Mouse (Mus musculus) MEL (cell line): ENCODE data around the gene Iqch. TPM values are rescaled to one million over a fixed set of nuclear protein-coding genes. Genes with fewer than 3 reads are reported as not detected.

Experiments used
- DNase-seq: peaks from one replicate; pipeline ENCODE4 v3.0.0; 2011; ENCODE audit warnings: low read depth, low spot score
- H3K27ac ChIP-seq: 2 replicates; pipeline ENCODE4 v1.5.1; 2012; ENCODE audit warnings: low read depth, mild to moderate bottlenecking, control low read depth, low read length, moderate library complexity; ENCODE audit not compliant: control insufficient read depth
- H3K27me3 ChIP-seq, 2 experiments: fragments of 150-350 bp in 1 of 2; sonication (generic) in 1 of 2; 2 replicates each; pipeline ENCODE4 v1.6.1; 2012; ENCODE audit warnings: low read length in 2 of 2, mild to moderate bottlenecking in 2 of 2, improper control_type of control experiment in 1 of 2, moderate library complexity in 1 of 2; ENCODE audit not compliant: insufficient read depth in 2 of 2, control insufficient read depth in 1 of 2
- H3K36me3 ChIP-seq, 2 experiments: 2 replicates each; pipeline ENCODE4 v1.6.1; 2012 to 2014; ENCODE audit warnings: low read length in 2 of 2, improper control_type of control experiment in 1 of 2, inconsistent platforms in 1 of 2, mild to moderate bottlenecking in 1 of 2; ENCODE audit not compliant: insufficient read depth in 2 of 2, control insufficient read depth in 1 of 2
- H3K4me1 ChIP-seq, 2 experiments: fragments of 150-350 bp in 1 of 2; sonication (generic) in 1 of 2; 2 replicates each; pipeline ENCODE4 v1.6.1; 2012; ENCODE audit warnings: low read length in 2 of 2, improper control_type of control experiment in 1 of 2, mild to moderate bottlenecking in 1 of 2; ENCODE audit not compliant: insufficient read depth in 2 of 2, control insufficient read depth in 1 of 2
- H3K4me3 ChIP-seq, 2 experiments: fragments of 150-350 bp in 1 of 2; sonication (generic) in 1 of 2; 2 replicates each; pipeline ENCODE4 v1.5.1; 2012; ENCODE audit warnings: low read depth in 2 of 2, low read length in 2 of 2, mild to moderate bottlenecking in 2 of 2, moderate library complexity in 2 of 2, control low read depth in 1 of 2, improper control_type of control experiment in 1 of 2; ENCODE audit not compliant: control insufficient read depth in 1 of 2, insufficient read depth in 1 of 2
- H3K79me2 ChIP-seq: 2 replicates; pipeline ENCODE4 v1.6.1; 2012; ENCODE audit warnings: mild to moderate bottlenecking, low read length, moderate library complexity; ENCODE audit not compliant: control insufficient read depth, poor library complexity, insufficient read depth
- H3K9ac ChIP-seq: 2 replicates; pipeline ENCODE4 v1.6.1; 2012; ENCODE audit warnings: low read depth, mild to moderate bottlenecking, control low read depth, low read length, moderate library complexity; ENCODE audit not compliant: control insufficient read depth, poor library complexity, severe bottlenecking
- H3K9me3 ChIP-seq: fragments of 150-350 bp; sonication (generic); replicated peaks from 2 replicates; pipeline ENCODE4 v1.6.1; 2012; ENCODE audit warnings: mild to moderate bottlenecking, low read length, improper control_type of control experiment, moderate library complexity; ENCODE audit not compliant: insufficient read depth
- BHLHE40 ChIP-seq: IDR thresholded peaks from 2 replicates; pipeline ENCODE4 v1.6.1; 2012; ENCODE audit warnings: low read depth, mild to moderate bottlenecking, inconsistent platforms, low read length, improper control_type of control experiment, borderline replicate concordance
- CHD1 ChIP-seq: IDR thresholded peaks from 2 replicates; pipeline ENCODE4 v1.6.1; 2012; ENCODE audit warnings: low read depth, mild to moderate bottlenecking, inconsistent platforms, low read length, improper control_type of control experiment
- CTCF ChIP-seq, 3 experiments: IDR thresholded peaks in 2 of 3; conservative IDR thresholded peaks in 1 of 3; 2 replicates each; pipeline ENCODE4 v1.5.1; 2011 to 2012; ENCODE audit warnings: low read length in 3 of 3, low read depth in 2 of 3, mild to moderate bottlenecking in 2 of 3, improper control_type of control experiment in 1 of 3, inconsistent platforms in 1 of 3, mixed read lengths in 1 of 3, moderate library complexity in 1 of 3; ENCODE audit not compliant: control insufficient read depth in 1 of 3, insufficient read depth in 1 of 3, poor library complexity in 1 of 3, severe bottlenecking in 1 of 3
- E2F4 ChIP-seq: IDR thresholded peaks from 2 replicates; pipeline ENCODE4 v1.6.1; 2011; ENCODE audit warnings: low read depth, low read length, improper control_type of control experiment, borderline replicate concordance
- EP300 ChIP-seq, 2 experiments: IDR thresholded peaks; 2 replicates each; pipeline ENCODE4 v1.6.1; 2011; ENCODE audit warnings: improper control_type of control experiment in 2 of 2, low read length in 2 of 2, low read depth in 1 of 2, mild to moderate bottlenecking in 1 of 2
- ETS1 ChIP-seq: IDR thresholded peaks from 2 replicates; pipeline ENCODE4 v1.6.1; 2012; ENCODE audit warnings: low read depth, mild to moderate bottlenecking, inconsistent platforms, low read length, improper control_type of control experiment, moderate library complexity
- JUND ChIP-seq: IDR thresholded peaks from 2 replicates; pipeline ENCODE4 v1.6.1; 2011; ENCODE audit warnings: low read depth, mild to moderate bottlenecking, improper control_type of control experiment, low read length
- MAX ChIP-seq: IDR thresholded peaks from 2 replicates; pipeline ENCODE4 v1.6.1; 2011; ENCODE audit warnings: low read length, improper control_type of control experiment
- MAZ ChIP-seq: IDR thresholded peaks from 2 replicates; pipeline ENCODE4 v1.6.1; 2012; ENCODE audit warnings: low read depth, mild to moderate bottlenecking, inconsistent platforms, low read length, improper control_type of control experiment
- MEF2A ChIP-seq: IDR thresholded peaks from 2 replicates; pipeline ENCODE4 v1.6.1; 2014; ENCODE audit warnings: low read depth, mild to moderate bottlenecking, inconsistent platforms, low read length, improper control_type of control experiment; ENCODE audit not compliant: poor library complexity, insufficient replicate concordance, severe bottlenecking; ENCODE audit errors: extremely low read depth
- MXI1 ChIP-seq: IDR thresholded peaks from 2 replicates; pipeline ENCODE4 v1.6.1; 2011; ENCODE audit warnings: mild to moderate bottlenecking, low read depth, low read length, improper control_type of control experiment
- MYB ChIP-seq: IDR thresholded peaks from 2 replicates; pipeline ENCODE4 v1.6.1; 2011; ENCODE audit warnings: mild to moderate bottlenecking, low read depth, low read length, improper control_type of control experiment
- MYC ChIP-seq: IDR thresholded peaks from 2 replicates; pipeline ENCODE4 v1.6.1; 2011; ENCODE audit warnings: low read depth, mild to moderate bottlenecking, low read length, improper control_type of control experiment, moderate library complexity
- NELFE ChIP-seq: IDR thresholded peaks from 2 replicates; pipeline ENCODE4 v1.6.1; 2011; ENCODE audit warnings: low read depth, low read length, improper control_type of control experiment
- RAD21 ChIP-seq: IDR thresholded peaks from 2 replicates; pipeline ENCODE4 v1.6.1; 2011; ENCODE audit warnings: mild to moderate bottlenecking, low read depth, low read length, improper control_type of control experiment
- SMC3 ChIP-seq: IDR thresholded peaks from 2 replicates; pipeline ENCODE4 v1.6.1; 2011; ENCODE audit warnings: low read depth, low read length, improper control_type of control experiment
- TAL1 ChIP-seq: IDR thresholded peaks from 2 replicates; pipeline ENCODE4 v1.6.1; 2012; ENCODE audit warnings: mild to moderate bottlenecking, inconsistent platforms, low read length, moderate library complexity, mixed read lengths
- TBP ChIP-seq: IDR thresholded peaks from 2 replicates; pipeline ENCODE4 v1.8.0; 2011; ENCODE audit warnings: low read depth, low read length, improper control_type of control experiment
- TCF12 ChIP-seq: IDR thresholded peaks from 2 replicates; pipeline ENCODE4 v1.6.1; 2014; ENCODE audit warnings: low read depth, mild to moderate bottlenecking, inconsistent platforms, low read length, improper control_type of control experiment, moderate library complexity
- polyA plus RNA-seq, 2 experiments: library from polyadenylated mRNA; stranded (reverse) in 1 of 2; unstranded in 1 of 2; fragments of >175 nt in 1 of 2; fragments of >200 nt in 1 of 2; gene quantifications; 2 replicates each; pipeline versions ENCODE4 v1.2.1 to v1.2.4; 2012; ENCODE audit warnings: low replicate concordance in 2 of 2, low read depth in 1 of 2; ENCODE audit not compliant: insufficient read length in 2 of 2, insufficient read depth in 1 of 2, missing spikeins in 1 of 2
- total RNA-seq: library from RNA; depleted of rRNA; stranded (reverse); fragments of 300-350 nt; gene quantifications from 2 replicates; pipeline ENCODE4 v1.2.3, GENCODE M21; 2012

Gene Iqch
- total and polyA plus RNA-seq, 3 experiments, result not detected

DNA sequence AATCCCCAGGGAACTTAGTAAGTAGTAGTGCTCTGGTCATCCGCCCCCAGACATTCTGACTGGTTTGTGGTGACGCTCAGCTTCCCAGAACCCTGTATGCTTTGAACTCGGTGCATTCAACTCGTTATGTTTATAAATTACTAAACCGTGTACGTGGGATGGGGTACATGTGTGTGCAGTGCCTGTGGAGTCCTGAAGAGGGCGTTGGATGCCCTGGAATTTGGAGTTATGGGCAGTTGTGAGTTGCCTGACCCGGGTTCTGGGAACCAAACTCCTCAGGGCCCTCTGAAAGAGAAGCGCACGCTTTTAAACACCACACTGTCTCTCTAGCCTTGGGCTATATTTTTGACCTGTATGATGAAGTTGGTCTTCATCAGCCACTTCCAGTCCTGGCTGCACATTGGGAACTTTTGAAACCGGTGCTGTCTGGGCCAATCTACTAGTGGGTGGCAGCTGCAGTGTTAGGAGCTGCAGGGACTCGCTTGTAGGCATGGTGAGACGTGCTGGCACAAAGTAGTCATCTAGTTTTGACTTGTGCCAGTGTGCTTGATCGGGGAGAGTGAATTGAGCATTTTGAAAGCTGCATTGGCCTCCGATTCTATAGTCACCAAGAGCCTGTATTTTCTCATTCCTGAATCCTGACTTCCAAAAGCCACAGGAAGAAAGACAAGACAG is 21.7 kb upstream of the Iqch start:
- Histone ChIP-seq H3K4me1 (no peaks in the 10 kb centered on the region), H3K27ac (no peak overlapping the region), H3K79me2 (no peaks in the 10 kb centered on the region), H3K36me3 (peaks cover 0 to 5% of the 10 kb centered on the region in 2 experiments; a peak in 2 of 4 replicates), H3K9ac (no peak overlapping the region), H3K4me3 (no peak overlapping the region), H3K27me3 (no peaks in the 10 kb centered on the region), H3K9me3 (no peaks in the 10 kb centered on the region)
- peak in 2 of 3 experiments; percentile 14 to 22; a peak in 1 of 6 replicates for TF ChIP-seq CTCF (IDR thresholded peaks at IDR 0.05 in 2 of 3, conservative IDR thresholded peaks at IDR 0.05 in 1 of 3; ENCODE audit: control insufficient read depth in 1 of 3, insufficient read depth in 1 of 3, low read depth in 2 of 3, low read length in 3 of 3, poor library complexity in 1 of 3, severe bottlenecking in 1 of 3)
- no peak for TF ChIP-seq E2F4
- TF ChIP-seq TBP, result no peak
- TF ChIP-seq RAD21, result peak; percentile 13; the same call in 1 of the 2 replicates
- no peak for TF ChIP-seq MYC
- TF ChIP-seq BHLHE40, result no peak
- TF ChIP-seq SMC3, result peak; percentile 20; the same call in 1 of the 2 replicates
- no peak for DNase-seq

DNA sequence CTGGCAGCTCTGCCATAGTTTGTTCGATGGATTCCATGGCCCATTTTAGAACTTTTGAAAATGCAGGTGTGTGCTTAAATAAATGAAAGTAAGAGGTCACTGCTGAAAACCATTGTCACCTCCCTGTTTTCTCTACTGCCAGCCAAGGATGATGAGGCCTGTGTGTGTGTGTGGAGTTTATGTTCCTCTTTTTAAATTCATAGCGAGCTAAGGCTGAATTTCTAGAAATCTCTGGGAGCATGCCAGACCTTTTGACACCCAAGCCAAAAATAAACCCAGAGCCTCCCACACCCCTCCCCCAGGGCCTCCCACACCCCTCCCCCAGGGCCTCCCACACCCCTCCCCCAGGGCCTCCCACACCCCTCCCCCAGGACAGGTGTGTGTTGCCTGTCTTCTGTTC is 15.7 kb upstream of the Iqch start:
- H3K27ac ChIP-seq, result no peak overlapping the region
- peaks cover 0 to 5% of the 10 kb centered on the region in 2 experiments; a peak in 1 of 4 replicates for H3K4me1 ChIP-seq
- H3K36me3 ChIP-seq, result peaks cover 6 to 8% of the 10 kb centered on the region in 2 experiments; a peak in 3 of 4 replicates
- no peak overlapping the region for H3K9ac ChIP-seq
- H3K9me3 ChIP-seq, result no peaks in the 10 kb centered on the region
- H3K4me3 ChIP-seq, result no peak overlapping the region
- DNase-seq, result peak; percentile 51
- TF ChIP-seq MEF2A (peak; percentile 67; the same call in 1 of the 2 replicates), EP300 (IDR thresholded peaks at IDR 0.05; ENCODE audit: low read depth in 1 of 2, low read length in 2 of 2) (no peak)
- no peaks in the 10 kb centered on the region for H3K27me3 ChIP-seq
- H3K79me2 ChIP-seq, result peaks cover 11% of the 10 kb centered on the region; the same call in 1 of the 2 replicates

DNA sequence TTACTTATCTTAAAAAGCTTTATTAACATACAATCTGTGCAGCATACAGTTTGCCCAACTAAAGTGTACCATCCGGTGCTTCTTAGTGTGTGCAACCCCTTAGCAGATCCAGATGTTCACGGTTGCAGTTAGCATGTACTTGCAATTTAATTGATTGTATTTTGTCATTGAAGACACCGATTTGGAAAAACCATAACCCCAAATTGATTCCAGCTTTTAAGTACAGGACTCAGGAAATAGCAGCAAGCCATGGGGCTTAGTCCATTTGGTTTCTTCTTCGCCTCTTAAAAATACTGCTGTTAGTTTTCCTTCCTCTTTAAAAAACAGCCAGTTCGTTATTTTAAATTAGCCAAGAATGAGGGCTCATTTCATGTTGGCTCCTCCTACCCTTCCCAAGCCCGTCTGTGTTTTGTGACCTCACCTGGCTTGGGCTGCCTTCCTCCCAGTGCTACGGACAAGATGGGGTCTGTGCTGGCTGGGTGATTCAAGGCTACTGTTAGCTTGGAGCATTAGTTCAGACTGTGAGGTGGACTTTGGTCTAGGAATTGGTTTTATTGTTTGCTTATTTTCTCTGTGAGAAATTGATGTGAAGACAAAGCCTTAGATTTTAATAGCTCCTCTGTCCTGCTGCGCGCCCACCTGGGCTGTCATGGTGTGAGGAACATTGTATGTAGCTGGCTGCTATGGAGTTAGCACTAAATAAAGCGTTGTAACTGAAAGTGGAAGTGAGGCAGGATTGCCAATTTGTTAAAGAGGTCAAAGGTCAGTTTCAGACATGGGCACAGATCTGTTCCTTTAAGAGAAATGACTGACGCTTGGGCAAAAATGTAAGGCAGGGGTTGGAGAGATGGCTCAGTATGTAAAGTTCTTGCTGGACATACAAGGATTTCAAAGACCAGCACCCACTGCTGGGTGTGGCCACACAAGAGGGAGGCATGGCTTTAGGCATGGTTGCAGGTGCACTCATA is 12.0 kb upstream of the Iqch start:
- DNase-seq, result no peak
- Histone ChIP-seq H3K79me2 (peaks cover 25% of the 10 kb centered on the region; the same call in 1 of the 2 replicates), H3K27me3 (no peaks in the 10 kb centered on the region), H3K9ac (no peak overlapping the region), H3K4me3 (no peak overlapping the region), H3K9me3 (no peaks in the 10 kb centered on the region), H3K4me1 (peaks cover 0 to 5% of the 10 kb centered on the region in 2 experiments; a peak in 1 of 4 replicates), H3K36me3 (peaks cover 5 to 8% of the 10 kb centered on the region in 2 experiments; a peak in 3 of 4 replicates), H3K27ac (no peak overlapping the region)
- TF ChIP-seq TCF12 (no peak), JUND (no peak), EP300 (IDR thresholded peaks at IDR 0.05; ENCODE audit: low read depth in 1 of 2, low read length in 2 of 2) (no peak), MAZ (no peak), MAX (no peak), NELFE (no peak), ETS1 (no peak), MYC (no peak), MXI1 (no peak), TAL1 (no peak), MYB (no peak), SMC3 (no peak), CHD1 (no peak), CTCF (IDR thresholded peaks at IDR 0.05 in 2 of 3, conservative IDR thresholded peaks at IDR 0.05 in 1 of 3; ENCODE audit: control insufficient read depth in 1 of 3, insufficient read depth in 1 of 3, low read depth in 2 of 3, low read length in 3 of 3, poor library complexity in 1 of 3, severe bottlenecking in 1 of 3) (no peak)
